Mouse (Mus musculus) erythroblast, embryonic 14.5 days (primary cell): ENCODE results near the gene 1700001P01Rik.

Experiments used
- GATA1 ChIP-seq: IDR thresholded peaks from 2 replicates; pipeline ENCODE4 v1.6.1; 2012; ENCODE audit warnings: low read length, inconsistent platforms, mixed read lengths
- TAL1 ChIP-seq: IDR thresholded peaks from 3 replicates; pipeline ENCODE4 v1.6.1; 2012; ENCODE audit warnings: low read length, inconsistent platforms, mixed read lengths

DNA sequence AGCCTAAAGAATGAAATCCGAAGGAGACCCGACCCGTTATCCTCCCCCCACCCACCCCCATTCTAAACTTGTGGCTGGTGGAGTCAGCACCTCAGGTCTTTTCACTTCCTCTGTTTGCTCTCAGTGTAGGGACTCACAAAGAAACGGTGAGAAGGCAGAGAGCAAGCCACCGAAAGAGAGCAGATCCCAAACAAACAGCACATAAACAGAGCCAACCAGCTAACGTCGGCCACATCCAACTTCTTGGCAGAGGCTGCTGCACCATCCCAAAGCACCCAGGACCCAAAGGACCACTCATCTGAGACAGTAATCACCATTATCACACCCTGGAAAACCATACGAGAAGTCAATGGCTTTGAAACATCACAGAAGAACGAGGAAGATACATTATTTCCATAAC lies 32.3 kb downstream of the 1700001P01Rik start:
- TF ChIP-seq TAL1 = no peak
- TF ChIP-seq GATA1 = no peak
